Mouse (Mus musculus): ENCODE data around the gene Lce6a.

DNA sequence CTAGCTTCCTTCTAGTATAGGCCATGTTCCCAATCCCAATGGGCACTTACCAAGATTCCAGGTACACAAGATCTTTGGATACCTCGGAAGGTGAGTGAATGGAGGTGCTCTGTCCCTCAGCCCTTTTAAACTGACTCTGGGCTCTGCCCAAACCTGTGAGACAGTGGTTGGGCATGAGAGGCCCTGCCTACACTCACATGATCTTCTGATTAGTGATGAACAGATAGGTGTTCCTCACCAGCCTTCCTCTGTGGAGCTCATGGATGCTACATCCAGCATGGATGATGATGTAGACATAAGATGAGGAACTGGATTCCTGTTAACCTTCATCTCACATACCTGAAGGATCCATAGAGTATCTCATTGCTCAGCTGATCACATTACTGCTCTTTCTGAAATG is 26.7 kb upstream of the Lce6a start, which contains the start of gene Lce1a1:
- TF ChIP-seq FLI1 (IDR thresholded peaks at IDR 0.05; ENCODE audit: low read length): no peak
- TF ChIP-seq GATA1 (IDR thresholded peaks at IDR 0.05; ENCODE audit: borderline replicate concordance, low read length): no peak
